Mouse (Mus musculus) forebrain, embryonic 14.5 days (tissue): ENCODE results near the gene Rtn4r. TPM values are rescaled to one million over a fixed set of nuclear protein-coding genes. Genes with fewer than 3 reads are reported as not detected.

Experiments used
- ATAC-seq: fragments of 200-750 bp; cut with Nextera tagmentation; 2 replicates; pipeline ENCODE4 v1.8.0; 2017; ENCODE audit warnings: mild to moderate bottlenecking, moderate library complexity
- DNase-seq: peaks from one replicate; pipeline ENCODE4 v3.0.0-alpha.2; 2015; ENCODE audit warnings: low spot score
- H3K27ac ChIP-seq: fragments of 300-500 bp; sonication (generic); 2 replicates; pipeline ENCODE4 v1.5.1; 2014; ENCODE audit warnings: low read depth, mild to moderate bottlenecking, control low read depth, low read length, moderate library complexity
- H3K27me3 ChIP-seq: fragments of 300-500 bp; sonication (generic); replicated peaks from 2 replicates; pipeline ENCODE4 v1.6.1; 2014; ENCODE audit warnings: low read length, control low read depth, mixed read lengths; ENCODE audit not compliant: control insufficient read depth, insufficient read depth
- H3K36me3 ChIP-seq: fragments of 300-500 bp; sonication (generic); 2 replicates; pipeline ENCODE4 v1.6.1; 2014; ENCODE audit warnings: low read length, control low read depth; ENCODE audit not compliant: control insufficient read depth, insufficient read depth
- H3K4me1 ChIP-seq: fragments of 300-500 bp; sonication (generic); 2 replicates; pipeline ENCODE4 v1.6.1; 2014; ENCODE audit warnings: antibody characterized with exemption, low read length, control low read depth; ENCODE audit not compliant: control insufficient read depth, insufficient read depth
- H3K4me2 ChIP-seq: fragments of 300-500 bp; sonication (generic); 2 replicates; pipeline ENCODE4 v1.6.1; 2014; ENCODE audit warnings: mild to moderate bottlenecking, control low read depth, low read length
- H3K4me3 ChIP-seq: fragments of 300-500 bp; sonication (generic); 2 replicates; pipeline ENCODE4 v1.5.1; 2014; ENCODE audit warnings: low read depth, low read length, control low read depth
- H3K9ac ChIP-seq: fragments of 300-500 bp; sonication (generic); 2 replicates; pipeline ENCODE4 v1.6.1; 2014; ENCODE audit warnings: mild to moderate bottlenecking, low read length, control low read depth, moderate library complexity
- H3K9me3 ChIP-seq: fragments of 300-500 bp; sonication (generic); replicated peaks from 2 replicates; pipeline ENCODE4 v1.6.1; 2016; ENCODE audit warnings: low read length, control low read depth, mixed read lengths; ENCODE audit not compliant: control insufficient read depth
- WGBS: fragments of 180-500 bp; shearing (Covaris S2); extraction: QIAGEN DNeasy Blood & Tissue Kit; methylation state at CpG from one replicate; pipeline ENCODE4 v1.1.7; 2014; 5-methylcytosine and 5-hydroxymethylcytosine counted together
- polyA plus RNA-seq: library from polyadenylated mRNA; unstranded; fragments of >200 nt; fragmentation: Nextera tagmentation; extraction: Ambion mirVana; gene quantifications from 2 replicates; pipeline ENCODE4 v1.2.1, GENCODE M21; 2014

Gene Rtn4r
- polyA plus RNA-seq, 1 experiment from 2014 or later: 11.0 TPM

GRCm38 (mm10) chr16:18169776-18170175, 42.3 kb downstream of the Rtn4r start:
- Histone ChIP-seq H3K9ac (no peak overlapping the region), H3K36me3 (no peaks in the 10 kb centered on the region), H3K27ac (no peak overlapping the region), H3K4me2 (no peak overlapping the region), H3K4me3 (no peak overlapping the region), H3K27me3 (no peaks in the 10 kb centered on the region), H3K4me1 (peaks cover 8% of the 10 kb centered on the region; the same call in 1 of the 2 replicates), H3K9me3 (no peaks in the 10 kb centered on the region)
- ATAC-seq (no peak), DNase-seq (no peak)
- 86% methylated on average over 3 of the region's 3 CpGs for WGBS

GRCm38 (mm10) chr16:18172266-18172855, 44.9 kb downstream of the Rtn4r start:
- Histone ChIP-seq H3K4me3 (no peak overlapping the region), H3K27ac (no peak overlapping the region), H3K36me3 (no peaks in the 10 kb centered on the region), H3K4me2 (no peak overlapping the region), H3K4me1 (peaks cover 4% of the 10 kb centered on the region; the same call in 1 of the 2 replicates), H3K27me3 (no peaks in the 10 kb centered on the region), H3K9me3 (no peaks in the 10 kb centered on the region), H3K9ac (no peak overlapping the region)
- ATAC-seq: peak; percentile 71
- WGBS: 9% methylated on average over 7 of the region's 7 CpGs
- peak; percentile 88 for DNase-seq

- DNase-seq (no peak), ATAC-seq (peak; percentile 36; the same call in 1 of the 2 replicates)
- no peak overlapping the region for H3K9ac ChIP-seq
- 78% methylated on average over 9 of the region's 9 CpGs for WGBS
- H3K4me2 ChIP-seq: no peak overlapping the region
- H3K27ac ChIP-seq: peak overlapping the region; percentile 21; the same call in 1 of the 2 replicates
- no peaks in the 10 kb centered on the region for H3K27me3 ChIP-seq
- no peak overlapping the region for H3K4me3 ChIP-seq
- H3K36me3 ChIP-seq: no peaks in the 10 kb centered on the region
- H3K9me3 ChIP-seq: no peaks in the 10 kb centered on the region
- peaks cover 4% of the 10 kb centered on the region; the same call in 1 of the 2 replicates for H3K4me1 ChIP-seq
Observed at GRCm38 (mm10) chr16:18173231-18173630, 45.8 kb downstream of the Rtn4r start.

- no peak for ATAC-seq
- WGBS: 70% methylated on average over 11 of the region's 11 CpGs
Observed at GRCm38 (mm10) chr16:18173788-18174187, 46.3 kb downstream of the Rtn4r start.

GRCm38 (mm10) chr16:18175817-18176541, 48.5 kb downstream of the Rtn4r start:
- no peak overlapping the region for H3K9ac ChIP-seq
- ATAC-seq: no peak
- WGBS: 70% methylated on average over 6 of the region's 6 CpGs
- no peaks in the 10 kb centered on the region for H3K27me3 ChIP-seq
- no peak for DNase-seq
- H3K27ac ChIP-seq: no peak overlapping the region
- no peaks in the 10 kb centered on the region for H3K9me3 ChIP-seq
- no peak overlapping the region for H3K4me2 ChIP-seq
- no peak overlapping the region for H3K4me3 ChIP-seq
- H3K36me3 ChIP-seq: no peaks in the 10 kb centered on the region
- peaks cover 4% of the 10 kb centered on the region; the same call in 1 of the 2 replicates for H3K4me1 ChIP-seq

More at GRCm38 (mm10) chr16:18173788-18174187, 46.3 kb downstream of the Rtn4r start:
- H3K9me3 ChIP-seq: no peaks in the 10 kb centered on the region
- no peak overlapping the region for H3K4me2 ChIP-seq
- H3K4me3 ChIP-seq: no peak overlapping the region
- no peak for DNase-seq
- H3K9ac ChIP-seq: no peak overlapping the region
- H3K27me3 ChIP-seq: no peaks in the 10 kb centered on the region
- H3K27ac ChIP-seq: no peak overlapping the region
- peaks cover 4% of the 10 kb centered on the region; the same call in 1 of the 2 replicates for H3K4me1 ChIP-seq
- no peaks in the 10 kb centered on the region for H3K36me3 ChIP-seq

GRCm38 (mm10) chr16:18176758-18177157, 49.3 kb downstream of the Rtn4r start:
- Histone ChIP-seq H3K4me3 (no peak overlapping the region), H3K36me3 (no peaks in the 10 kb centered on the region), H3K27me3 (no peaks in the 10 kb centered on the region), H3K4me1 (peaks cover 4% of the 10 kb centered on the region; the same call in 1 of the 2 replicates), H3K27ac (no peak overlapping the region), H3K9ac (no peak overlapping the region; the same call in 1 of the 2 replicates), H3K4me2 (no peak overlapping the region), H3K9me3 (no peaks in the 10 kb centered on the region)
- no peak for DNase-seq
- 81% methylated on average over 4 of the region's 4 CpGs for WGBS
- ATAC-seq: no peak

GRCm38 (mm10) chr16:18179591-18179990, 52.1 kb downstream of the Rtn4r start:
- WGBS: 4% methylated on average over 2 of the region's 2 CpGs
- no peak overlapping the region for H3K4me2 ChIP-seq
- H3K9me3 ChIP-seq: no peaks in the 10 kb centered on the region
- H3K4me3 ChIP-seq: no peak overlapping the region
- H3K9ac ChIP-seq: no peak overlapping the region
- DNase-seq (no peak), ATAC-seq (no peak)
- H3K27ac ChIP-seq: no peak overlapping the region
- no peaks in the 10 kb centered on the region for H3K27me3 ChIP-seq
- no peaks in the 10 kb centered on the region for H3K4me1 ChIP-seq
- H3K36me3 ChIP-seq: no peaks in the 10 kb centered on the region

GRCm38 (mm10) chr16:18181398-18181797, 54.0 kb downstream of the Rtn4r start:
- Histone ChIP-seq H3K9ac (no peak overlapping the region), H3K36me3 (no peaks in the 10 kb centered on the region), H3K4me1 (no peaks in the 10 kb centered on the region), H3K4me3 (no peak overlapping the region), H3K27ac (no peak overlapping the region), H3K27me3 (no peaks in the 10 kb centered on the region), H3K4me2 (no peak overlapping the region), H3K9me3 (no peaks in the 10 kb centered on the region)
- ATAC-seq: no peak
- DNase-seq: no peak
- 59% methylated on average over 10 of the region's 10 CpGs for WGBS

GRCm38 (mm10) chr16:18182766-18183165, 55.3 kb downstream of the Rtn4r start:
- Histone ChIP-seq H3K27me3 (no peaks in the 10 kb centered on the region), H3K36me3 (no peaks in the 10 kb centered on the region), H3K9me3 (no peaks in the 10 kb centered on the region), H3K4me1 (no peaks in the 10 kb centered on the region), H3K9ac (no peak overlapping the region), H3K4me3 (no peak overlapping the region), H3K4me2 (no peak overlapping the region), H3K27ac (no peak overlapping the region)
- WGBS: 80% methylated on average over 8 of the region's 8 CpGs
- DNase-seq (no peak), ATAC-seq (no peak)
